ENCODE assay signal across 7 mouse cellular contexts in the genomic region with DNA sequence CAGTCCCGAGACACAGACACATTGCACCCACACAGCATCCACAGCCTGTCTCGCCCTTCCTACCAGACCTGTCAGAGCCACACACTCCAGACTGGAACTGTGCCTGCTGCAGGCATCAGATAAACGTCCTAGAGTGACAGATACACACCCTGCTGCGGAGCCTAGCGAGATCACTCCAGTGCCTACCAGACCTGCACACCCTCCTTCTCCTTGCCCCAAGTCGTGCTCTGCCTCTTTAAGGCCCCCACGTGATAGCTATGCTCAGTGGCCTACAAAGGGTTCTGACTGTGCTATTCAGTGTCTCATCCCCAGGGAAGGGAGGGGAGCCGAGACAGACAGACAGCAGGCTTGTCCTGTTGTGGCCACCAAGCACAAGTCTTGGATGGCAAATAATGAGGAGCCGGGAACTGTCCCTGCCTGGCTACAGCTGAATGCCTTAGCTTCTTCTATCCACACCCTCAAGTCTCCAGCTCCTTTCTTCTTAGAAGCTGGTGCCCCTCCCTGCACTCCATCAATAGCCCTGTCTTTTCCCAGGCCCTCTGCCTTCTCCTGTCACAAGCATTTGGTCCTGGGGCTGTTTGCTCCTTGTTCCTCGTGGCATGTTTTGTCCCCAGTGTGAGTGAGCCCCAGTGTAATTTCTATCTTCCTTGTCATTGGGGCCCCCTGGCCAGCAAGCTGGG. TPM values are rescaled to one million over a fixed set of nuclear protein-coding genes. Genes with fewer than 3 reads are reported as not detected.
A peak's percentile ranks its signal among the peaks of the same experiment; 100 is the strongest.
DNase-seq lines count a peak whose midpoint lies in the region; ATAC-seq and TF ChIP-seq lines count a peak whose summit lies in the region.

No protein-coding gene starts in this region.

- no peak for TF ChIP-seq CTCF in stomach, postnatal 0 days (IDR thresholded peaks at IDR 0.05; ENCODE audit: low read depth)

- TF ChIP-seq EP300 in stomach, postnatal 0 days (optimal IDR thresholded peaks at IDR 0.05), result no peak

- no peaks in the 10 kb centered on the region for H3K9me3 ChIP-seq in stomach, embryonic 15.5 days
- H3K9me3 ChIP-seq in stomach, postnatal 0 days (ENCODE audit: control insufficient read depth, low read length), result no peaks in the 10 kb centered on the region
- no peaks in the 10 kb centered on the region for H3K9me3 ChIP-seq in forebrain, embryonic 16.5 days (ENCODE audit: control insufficient read depth, low read length)
- H3K9me3 ChIP-seq in liver, embryonic 12.5 days (replicated peaks), result no peaks in the 10 kb centered on the region

- H3K4me2 ChIP-seq in stomach, embryonic 15.5 days, result no peak overlapping the region
- H3K4me2 ChIP-seq in stomach, postnatal 0 days (replicated peaks; ENCODE audit: low read depth), result no peak overlapping the region
- no peak overlapping the region for H3K4me2 ChIP-seq in forebrain, embryonic 16.5 days (ENCODE audit: low read length)
- H3K4me2 ChIP-seq in liver, embryonic 12.5 days, result peak overlapping the region; percentile 20; the same call in 1 of the 2 replicates

- no peak overlapping the region for H3K4me3 ChIP-seq in stomach, embryonic 15.5 days (replicated peaks)
- no peak overlapping the region for H3K4me3 ChIP-seq in stomach, postnatal 0 days (ENCODE audit: low read depth, low read length)
- H3K4me3 ChIP-seq in forebrain, embryonic 16.5 days (replicated peaks; ENCODE audit: low read length), result no peak overlapping the region
- H3K4me3 ChIP-seq in liver, embryonic 12.5 days, result no peak overlapping the region

- H3K9ac ChIP-seq in stomach, embryonic 15.5 days, result no peak overlapping the region
- no peak overlapping the region for H3K9ac ChIP-seq in stomach, postnatal 0 days (ENCODE audit: low read length)
- H3K9ac ChIP-seq in forebrain, embryonic 16.5 days (replicated peaks; ENCODE audit: low read depth, low read length), result peak overlapping the region; percentile 33; the same call in 1 of the 2 replicates
- no peak overlapping the region for H3K9ac ChIP-seq in liver, embryonic 12.5 days

- peaks cover 13% of the 10 kb centered on the region for H3K36me3 ChIP-seq in stomach, embryonic 15.5 days
- peaks cover 11% of the 10 kb centered on the region; the same call in 1 of the 2 replicates for H3K36me3 ChIP-seq in stomach, postnatal 0 days (ENCODE audit: control insufficient read depth, insufficient read depth, low read length)
- H3K36me3 ChIP-seq in forebrain, embryonic 16.5 days (ENCODE audit: control insufficient read depth, insufficient read depth), result 0 out of 2 replicates have a peak, but pooled peaks cover 2% of the 10 kb centered on the region
- peaks cover 8% of the 10 kb centered on the region; the same call in 1 of the 2 replicates for H3K36me3 ChIP-seq in liver, embryonic 12.5 days

- peak; percentile 53 for ATAC-seq in stomach, embryonic 15.5 days (ENCODE audit: insufficient read depth, low FRiP score, low read depth)
- no peak for ATAC-seq in stomach, postnatal 0 days (ENCODE audit: low FRiP score, low TSS enrichment)
- peak; percentile 78 for ATAC-seq in forebrain, embryonic 16.5 days
- peak; percentile 94 for ATAC-seq in liver, embryonic 12.5 days

- DNase-seq in stomach, postnatal 0 days (ENCODE audit: low spot score), result no peak
- peak; percentile 75 for DNase-seq in retina, embryonic 14.5 days (ENCODE audit: low spot score)
- DNase-seq in spleen, postnatal 36 days (ENCODE audit: low spot score in 2 of 2), result no peak
- DNase-seq in ovary, postnatal 14 days (ENCODE audit: low spot score), result no peak

- H3K4me1 ChIP-seq in stomach, embryonic 15.5 days, result peaks cover 24% of the 10 kb centered on the region
- H3K4me1 ChIP-seq in stomach, postnatal 0 days (replicated peaks; ENCODE audit: control insufficient read depth, insufficient read depth), result 0 out of 2 replicates have a peak, but pooled peaks cover 3% of the 10 kb centered on the region
- H3K4me1 ChIP-seq in forebrain, embryonic 16.5 days (replicated peaks; ENCODE audit: control insufficient read depth, insufficient read depth, low read length), result peaks cover 12% of the 10 kb centered on the region
- peaks cover 44% of the 10 kb centered on the region for H3K4me1 ChIP-seq in liver, embryonic 12.5 days

- H3K27me3 ChIP-seq in stomach, embryonic 15.5 days (replicated peaks), result no peaks in the 10 kb centered on the region
- H3K27me3 ChIP-seq in stomach, postnatal 0 days (ENCODE audit: control insufficient read depth, insufficient read depth, low read length), result no peaks in the 10 kb centered on the region
- H3K27me3 ChIP-seq in forebrain, embryonic 16.5 days (replicated peaks; ENCODE audit: control insufficient read depth, insufficient read depth, low read length), result no peaks in the 10 kb centered on the region
- peaks cover 24% of the 10 kb centered on the region; the same call in 1 of the 2 replicates for H3K27me3 ChIP-seq in liver, embryonic 12.5 days (replicated peaks)

- 37% methylated on average over 10 of the region's 10 CpGs for WGBS in stomach, embryonic 15.5 days
- 29% methylated on average over 10 of the region's 10 CpGs for WGBS in stomach, postnatal 0 days
- WGBS in forebrain, embryonic 16.5 days, result 11% methylated on average over 10 of the region's 10 CpGs
- WGBS in liver, embryonic 12.5 days (ENCODE audit: insufficient replicate concordance), result 27% methylated on average over 10 of the region's 10 CpGs

- H3K27ac ChIP-seq in stomach, embryonic 15.5 days, result no peak overlapping the region
- H3K27ac ChIP-seq in stomach, postnatal 0 days (replicated peaks), result no peak overlapping the region
- no peak overlapping the region for H3K27ac ChIP-seq in forebrain, embryonic 16.5 days (ENCODE audit: low read length)
- H3K27ac ChIP-seq in liver, embryonic 12.5 days, result peak overlapping the region; percentile 46; the same call in 1 of the 2 replicates

RNA-seq across cellular contexts. Expression of gene Golt1a, which starts 41.6 kb away (rescaled TPM):
- polyA plus RNA-seq in stomach, embryonic 15.5 days (2015; fragmentation: Nextera tagmentation; extraction: Ambion mirVana), result 4.9 and 7.7 TPM in 2 replicates
- polyA plus RNA-seq in stomach, postnatal 0 days (2015; fragmentation: Nextera tagmentation; extraction: Ambion mirVana), result 7.6 and 10.8 TPM in 2 replicates
- not detected in 2 replicates for polyA plus RNA-seq in forebrain, embryonic 16.5 days (2015; fragmentation: Nextera tagmentation; extraction: Ambion mirVana)
- 4.4 and 5.8 TPM in 2 replicates for polyA plus RNA-seq in liver, embryonic 12.5 days (2016; fragmentation: Nextera tagmentation; extraction: Ambion mirVana)

RNA-seq across cellular contexts. Expression of gene Kiss1, which starts 53.7 kb away (rescaled TPM):
- not detected in 2 replicates for polyA plus RNA-seq in stomach, embryonic 15.5 days (2015; fragmentation: Nextera tagmentation; extraction: Ambion mirVana)
- not detected in 2 replicates for polyA plus RNA-seq in stomach, postnatal 0 days (2015; fragmentation: Nextera tagmentation; extraction: Ambion mirVana)
- 0.60 and 0.63 TPM in 2 replicates for polyA plus RNA-seq in forebrain, embryonic 16.5 days (2015; fragmentation: Nextera tagmentation; extraction: Ambion mirVana)
- not detected in 2 replicates for polyA plus RNA-seq in liver, embryonic 12.5 days (2016; fragmentation: Nextera tagmentation; extraction: Ambion mirVana)
